Mouse (Mus musculus) hematopoietic stem cell, adult 5-6 weeks (primary cell): ENCODE measurements at regions not wholly inside any gene's neighbourhood (a gene's known extent, or its start where the extent isn't known, plus 50 kb on each side); places are given as distances from the start of the nearest gene placed in this dataset.
"Not testable (repeated sequence)": the region's sequence is repeated elsewhere in the genome, so short reads cannot be mapped to it uniquely, and the experiment has no call there.

Experiments
- ATAC-seq, 2 experiments: fragments of 125-278 bp in 1 of 2; replicated peaks in 1 of 2; 2 replicates each; pipeline ENCODE4 v1.8.0; 2016 to 2017; ENCODE audit warnings: inconsistent platforms in 2 of 2, mild to moderate bottlenecking in 2 of 2, moderate number of reproducible peaks in 2 of 2, low read depth in 1 of 2, moderate TSS enrichment in 1 of 2; ENCODE audit not compliant: low FRiP score in 2 of 2, poor library complexity in 2 of 2, severe bottlenecking in 2 of 2, insufficient read depth in 1 of 2, low TSS enrichment in 1 of 2

- peak; percentile 81 to 93 for ATAC-seq
Observed at GRCm38 (mm10) chr16:9009361-9010083, 179.6 kb downstream of the 1810013L24Rik start.

GRCm38 (mm10) chr16:9011077-9011476 is 181.2 kb downstream of the 1810013L24Rik start:
- ATAC-seq, result no peak

DNA sequence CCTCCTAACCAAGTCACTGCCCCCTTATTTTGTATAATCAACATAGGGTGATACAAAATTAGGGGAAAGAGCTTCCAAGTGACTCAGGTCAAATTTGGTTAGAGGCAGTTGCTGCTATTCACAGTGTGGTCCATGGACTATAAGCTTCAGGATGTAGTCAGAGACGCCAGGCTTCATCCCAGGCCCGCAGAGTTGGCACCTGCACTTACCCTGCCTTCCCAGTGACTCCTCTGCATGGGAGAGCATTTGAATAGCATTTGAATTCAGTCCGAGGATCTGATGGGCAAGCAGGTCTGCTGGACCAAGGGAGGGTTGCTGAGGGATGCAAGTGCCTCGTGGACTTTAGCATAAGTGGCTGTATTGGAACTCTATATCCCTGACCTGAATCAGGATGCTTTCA is 181.8 kb downstream of the 1810013L24Rik start:
- ATAC-seq, result no peak

GRCm38 (mm10) chr16:9016040-9016761 is 186.3 kb downstream of the 1810013L24Rik start:
- no peak for ATAC-seq

GRCm38 (mm10) chr16:9016762-9017086 is 186.8 kb downstream of the 1810013L24Rik start:
- no peak for ATAC-seq

DNA sequence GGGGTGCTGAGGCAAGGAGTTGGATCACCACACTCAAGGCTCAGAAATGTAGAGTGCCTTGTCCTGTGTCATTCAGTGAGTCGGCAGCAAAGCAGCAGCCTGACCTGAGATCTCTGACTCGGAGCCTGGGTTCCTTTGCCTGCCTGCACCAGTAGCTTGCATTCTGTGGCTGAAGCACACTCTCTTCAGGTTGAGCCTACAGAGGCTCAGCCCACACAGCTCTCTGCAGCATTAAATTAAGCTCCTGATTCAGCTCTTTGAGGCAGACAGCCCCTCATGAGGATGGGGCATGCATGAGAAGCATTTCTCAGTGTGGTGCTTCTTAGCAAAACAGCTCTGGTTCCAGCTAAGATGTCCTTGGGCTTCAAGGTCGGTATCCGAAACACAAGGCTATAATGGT is 200.8 kb downstream of the 1810013L24Rik start:
- ATAC-seq, result no peak

- no peak for ATAC-seq
Observed at GRCm38 (mm10) chr16:9043271-9043670, 213.4 kb downstream of the 1810013L24Rik start.

DNA sequence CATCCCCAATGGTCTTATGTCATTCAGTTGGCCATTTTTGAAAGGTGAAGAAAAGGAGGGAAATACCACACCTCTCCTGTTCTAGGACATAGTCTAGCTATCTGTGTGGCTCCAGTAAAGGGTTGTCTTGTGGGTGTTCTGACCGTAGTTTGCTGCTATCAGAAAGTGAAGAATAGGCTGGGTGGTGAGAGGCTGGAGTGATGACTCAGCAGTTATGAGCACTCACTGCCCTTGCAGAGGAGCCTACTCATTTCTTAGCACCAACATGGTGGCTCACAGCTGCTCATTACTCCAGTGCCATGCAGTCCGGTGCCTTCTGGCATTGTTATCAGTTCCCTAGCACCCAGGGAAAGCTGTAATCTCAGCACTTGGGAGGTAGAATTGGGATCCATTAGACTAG is 217.0 kb downstream of the 1810013L24Rik start:
- ATAC-seq, result no peak

- no peak for ATAC-seq
Observed at GRCm38 (mm10) chr16:9054415-9054814, 224.5 kb downstream of the 1810013L24Rik start.

GRCm38 (mm10) chr16:9056430-9056829 is 226.5 kb downstream of the 1810013L24Rik start:
- ATAC-seq, result no peak

GRCm38 (mm10) chr16:9071526-9071925 is 241.6 kb downstream of the 1810013L24Rik start:
- ATAC-seq, result no peak

DNA sequence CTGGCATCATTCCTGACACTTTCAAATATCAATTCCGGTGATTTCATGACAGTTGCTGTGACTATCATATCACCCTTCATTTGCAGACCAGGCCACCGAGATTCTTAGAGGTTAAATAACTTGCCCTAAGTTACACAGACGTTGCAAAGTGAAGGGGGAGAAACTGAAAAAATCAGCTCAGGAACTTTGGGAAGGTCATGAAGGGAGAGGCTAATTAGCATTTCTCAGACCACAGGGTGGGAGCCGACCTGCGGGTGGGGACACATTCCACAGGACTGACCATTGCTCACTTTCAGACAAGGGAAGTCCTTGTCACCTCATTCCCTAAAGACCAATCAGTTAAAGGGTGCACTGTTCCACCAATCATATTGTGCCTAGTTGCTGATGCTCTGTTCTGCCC is 242.1 kb downstream of the 1810013L24Rik start:
- ATAC-seq, result not testable (repeated sequence)

- ATAC-seq, result no peak
Observed at GRCm38 (mm10) chr16:9074295-9074694, 244.4 kb downstream of the 1810013L24Rik start.

GRCm38 (mm10) chr16:9077451-9077850 is 247.6 kb downstream of the 1810013L24Rik start:
- ATAC-seq, result no peak

DNA sequence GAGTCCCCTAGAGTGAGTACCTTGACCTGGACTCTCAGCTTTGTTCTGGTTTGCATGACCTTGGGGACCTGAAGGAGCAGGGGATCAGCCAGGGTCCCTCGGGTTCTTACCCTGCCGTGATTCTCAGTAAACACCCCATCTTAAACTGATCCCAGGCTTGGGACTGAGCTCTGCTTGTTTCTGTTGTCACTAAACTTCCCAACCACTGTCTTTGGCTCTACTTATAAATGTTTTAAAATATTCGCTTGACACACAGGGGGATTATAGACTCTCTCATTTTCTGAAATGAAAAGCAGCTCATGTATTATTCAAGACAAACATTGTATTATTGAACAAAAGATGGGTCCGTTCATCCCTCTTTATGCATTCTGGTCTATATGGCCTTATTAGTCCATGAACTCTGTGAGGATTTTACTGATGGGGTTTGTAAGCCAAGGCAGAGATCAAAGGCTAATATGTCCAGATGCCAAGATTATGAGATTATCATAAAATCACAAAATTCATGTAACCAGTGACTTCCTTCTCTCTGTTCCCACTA is 248.6 kb downstream of the 1810013L24Rik start:
- no peak for ATAC-seq

DNA sequence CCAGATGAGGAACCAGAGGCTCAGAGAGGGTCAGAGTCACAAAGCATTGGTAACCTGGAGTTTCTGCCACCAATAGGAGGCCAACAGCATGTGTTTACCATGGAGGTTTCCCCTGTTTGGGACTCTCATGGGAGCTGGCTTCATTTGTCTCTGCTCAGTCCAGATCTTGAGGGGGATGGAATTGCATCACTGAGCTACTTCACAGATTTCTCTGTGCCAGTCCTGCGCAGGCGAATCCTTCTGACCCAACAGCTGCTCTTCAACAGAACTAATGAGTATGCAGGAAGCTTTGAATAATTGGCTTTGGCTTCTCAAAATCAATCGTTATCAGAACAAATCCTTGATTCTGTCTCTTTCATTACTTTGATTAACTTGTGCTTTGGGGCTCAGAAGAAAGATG is 253.1 kb downstream of the 1810013L24Rik start:
- ATAC-seq, result no peak

GRCm38 (mm10) chr16:9083740-9084139 is 253.8 kb downstream of the 1810013L24Rik start:
- no peak for ATAC-seq

DNA sequence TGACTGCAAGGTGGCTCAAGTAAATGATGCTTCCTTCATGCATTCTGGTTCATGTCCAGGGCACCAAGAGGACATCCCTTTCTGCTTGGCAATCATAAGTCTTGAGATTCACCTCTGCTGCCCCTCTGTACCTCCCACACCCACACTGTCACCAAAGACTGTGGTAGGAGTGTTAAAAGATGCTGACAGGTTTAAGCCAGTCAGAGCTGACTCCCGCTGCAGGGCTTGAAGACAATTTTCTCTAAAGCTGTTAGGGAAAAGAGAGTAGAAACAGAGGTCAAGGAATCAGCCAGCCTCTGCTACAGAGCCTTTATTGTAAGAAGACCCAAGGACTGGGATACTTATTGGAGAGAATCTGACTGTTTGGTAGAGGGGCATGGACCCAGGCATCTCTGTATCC is 254.7 kb downstream of the 1810013L24Rik start:
- no peak for ATAC-seq

GRCm38 (mm10) chr16:9085133-9085532 is 255.2 kb downstream of the 1810013L24Rik start:
- no peak for ATAC-seq
